Mouse (Mus musculus): ENCODE measurements around the gene Rab27a.

Gene Rab27a

GRCm38 (mm10) chr9:73044146-73045079 lies at the start of gene Rab27a:
Rab27a (plus strand) TSS chr9:73044854.
- DNase-seq (ENCODE audit: low read depth, low spot score) = peak; percentile 60

DNA sequence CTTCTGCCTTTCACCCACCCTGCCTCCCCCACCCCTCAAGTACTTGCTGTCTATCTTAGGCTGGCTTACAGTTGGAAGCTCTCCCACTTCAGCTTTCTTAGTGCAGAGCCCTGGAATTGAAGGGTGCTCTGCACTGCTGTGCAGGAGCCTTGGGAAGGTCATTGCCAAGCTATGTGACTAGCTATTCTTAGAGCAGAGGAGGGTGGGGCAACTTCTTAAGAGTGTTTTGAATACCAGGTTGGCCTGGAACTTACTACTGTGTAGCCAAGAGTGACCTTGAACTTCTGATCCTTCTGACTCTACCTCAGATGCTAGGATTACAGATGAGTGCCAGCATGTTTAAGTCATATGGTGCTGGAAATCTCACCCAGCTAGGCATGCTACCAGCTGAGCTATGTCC lies 48.5 kb upstream of the Rab27a start:
- DNase-seq (ENCODE audit: low read depth, low spot score) = no peak

- DNase-seq (ENCODE audit: low read depth, low spot score) = no peak
These were observed 47.8 kb upstream of the Rab27a start for GRCm38 (mm10) chr9:72996806-72997205.

DNA sequence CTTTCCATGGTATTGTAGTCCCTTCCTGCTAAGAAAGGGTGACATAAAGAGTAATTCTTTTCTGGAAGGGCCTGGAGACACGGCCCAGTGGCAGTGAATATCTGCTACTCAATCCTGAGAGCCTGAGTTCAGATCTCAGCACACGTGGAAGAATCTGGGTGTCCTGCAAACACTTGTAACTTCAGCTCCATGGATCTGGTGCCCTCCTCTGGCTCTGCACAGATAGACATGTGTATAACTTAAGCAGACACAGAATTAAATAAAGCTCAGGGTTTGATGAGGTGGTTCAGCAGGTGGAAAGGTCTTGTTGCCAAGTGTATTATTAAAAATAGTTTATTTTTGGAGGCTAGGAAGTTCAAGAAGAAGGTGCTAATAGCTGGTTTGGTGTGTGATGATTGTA lies 44.2 kb upstream of the Rab27a start:
- DNase-seq (ENCODE audit: low read depth, low spot score) = no peak

GRCm38 (mm10) chr9:73001314-73002011 lies 43.2 kb upstream of the Rab27a start:
- DNase-seq (ENCODE audit: low read depth, low spot score) = no peak

- DNase-seq (ENCODE audit: low read depth, low spot score) = no peak
These were observed 42.5 kb upstream of the Rab27a start for GRCm38 (mm10) chr9:73002177-73002576.

DNA sequence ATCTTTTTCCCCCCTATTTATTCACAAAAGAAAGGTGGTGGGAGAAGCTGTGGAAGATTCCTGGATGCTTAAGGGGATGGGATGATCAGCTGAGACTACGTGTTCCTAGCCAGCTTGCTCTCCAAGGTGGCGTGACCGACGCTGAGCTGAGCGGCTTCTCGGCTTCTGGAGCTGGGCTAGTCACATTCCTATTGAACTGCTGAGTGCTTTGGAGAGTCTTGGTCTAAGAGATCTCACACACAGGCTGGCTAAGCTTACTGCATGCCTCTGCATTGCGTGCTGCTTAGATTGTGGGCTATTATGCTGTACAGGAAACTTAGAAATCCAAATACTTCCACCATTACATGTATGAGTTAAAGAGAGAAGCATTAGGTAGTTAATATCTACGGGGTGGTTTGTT lies 40.6 kb upstream of the Rab27a start:
- no peak for DNase-seq (ENCODE audit: low read depth, low spot score)

- DNase-seq (ENCODE audit: low read depth, low spot score) = no peak
These were observed 39.5 kb upstream of the Rab27a start for GRCm38 (mm10) chr9:73005106-73005505.

DNA sequence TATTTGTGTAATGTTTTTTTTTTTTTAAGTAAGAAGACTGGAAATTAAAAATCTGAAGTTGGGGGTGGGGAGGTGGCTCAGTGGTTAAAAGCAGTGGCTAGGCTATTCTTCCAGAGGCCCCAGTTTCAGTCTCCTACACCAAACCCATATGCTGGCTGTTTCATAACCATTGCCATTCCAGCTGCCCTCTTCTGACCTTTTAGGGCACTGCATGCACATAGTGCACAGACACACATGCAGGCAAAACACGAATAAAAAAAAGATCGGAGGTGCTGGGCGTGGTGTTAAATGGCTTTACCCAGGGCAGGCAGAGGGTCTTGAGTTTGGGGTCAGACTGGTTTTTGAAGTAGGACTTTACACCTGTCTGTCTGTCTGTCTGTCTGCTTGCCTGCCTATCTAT lies 38.5 kb upstream of the Rab27a start:
- DNase-seq (ENCODE audit: low read depth, low spot score) = no peak

DNA sequence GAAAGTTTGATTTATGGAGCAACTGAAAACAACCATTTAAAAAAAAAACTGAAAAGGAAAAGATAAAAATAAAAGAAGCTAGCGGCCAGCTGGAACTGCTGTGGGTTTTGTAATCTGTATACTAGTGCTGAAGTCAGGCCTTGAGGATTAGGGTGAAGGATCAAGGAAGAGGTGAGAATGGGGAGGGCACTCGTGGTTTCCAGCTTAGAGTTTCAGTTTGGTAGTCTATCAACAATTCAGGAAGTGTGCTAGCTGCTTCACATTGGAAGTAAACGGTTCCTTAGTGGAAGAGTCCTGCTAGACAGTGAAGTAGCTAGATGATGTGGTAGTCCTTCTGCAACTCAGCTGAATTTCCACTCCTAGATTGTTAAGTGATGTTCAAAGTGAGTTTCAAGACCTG lies 36.3 kb upstream of the Rab27a start:
- no peak for DNase-seq (ENCODE audit: low read depth, low spot score)

GRCm38 (mm10) chr9:73012629-73013028 lies 32.0 kb upstream of the Rab27a start:
- DNase-seq (ENCODE audit: low read depth, low spot score) = no peak

DNA sequence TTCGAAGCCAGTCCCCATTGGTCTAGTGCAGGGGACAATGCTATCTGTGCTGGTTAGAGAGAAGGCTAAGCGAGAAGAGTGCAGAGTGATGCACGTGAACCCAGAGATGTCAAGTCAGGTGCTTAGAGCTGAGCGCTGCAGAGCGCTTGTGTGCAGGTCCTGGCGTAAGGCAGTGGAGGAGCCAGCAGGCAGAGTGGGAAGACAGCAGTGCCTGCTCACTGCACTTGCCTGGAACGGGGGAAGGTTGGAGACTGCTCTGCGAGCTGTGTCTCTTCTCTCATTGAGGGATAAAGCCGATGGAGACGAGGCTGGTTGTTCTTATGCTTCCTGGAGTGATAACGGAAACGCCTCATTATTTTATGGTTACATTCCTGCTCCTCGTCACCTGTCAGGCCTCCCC lies 29.9 kb upstream of the Rab27a start:
- DNase-seq (ENCODE audit: low read depth, low spot score) = peak; percentile 13

DNA sequence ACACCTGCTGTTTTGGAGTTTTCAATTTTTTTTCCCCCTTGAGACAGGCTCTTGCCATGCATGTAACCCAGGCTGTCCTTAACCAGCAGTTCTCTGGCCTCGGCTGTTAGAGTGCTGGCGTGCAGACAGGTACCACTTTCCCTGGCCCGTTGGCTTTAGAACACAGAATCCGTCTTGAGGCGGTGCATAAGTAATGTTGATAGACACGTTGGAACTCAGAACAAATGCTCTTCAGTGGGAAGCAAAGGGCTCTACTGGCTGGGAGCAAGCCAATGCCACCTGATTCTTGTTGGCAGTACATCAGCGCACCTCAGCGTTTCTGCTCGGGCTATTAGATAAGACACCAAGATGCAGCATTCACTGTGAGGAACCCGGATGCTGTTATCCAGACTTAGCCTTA lies 24.8 kb upstream of the Rab27a start:
- no peak for DNase-seq (ENCODE audit: low read depth, low spot score)

DNA sequence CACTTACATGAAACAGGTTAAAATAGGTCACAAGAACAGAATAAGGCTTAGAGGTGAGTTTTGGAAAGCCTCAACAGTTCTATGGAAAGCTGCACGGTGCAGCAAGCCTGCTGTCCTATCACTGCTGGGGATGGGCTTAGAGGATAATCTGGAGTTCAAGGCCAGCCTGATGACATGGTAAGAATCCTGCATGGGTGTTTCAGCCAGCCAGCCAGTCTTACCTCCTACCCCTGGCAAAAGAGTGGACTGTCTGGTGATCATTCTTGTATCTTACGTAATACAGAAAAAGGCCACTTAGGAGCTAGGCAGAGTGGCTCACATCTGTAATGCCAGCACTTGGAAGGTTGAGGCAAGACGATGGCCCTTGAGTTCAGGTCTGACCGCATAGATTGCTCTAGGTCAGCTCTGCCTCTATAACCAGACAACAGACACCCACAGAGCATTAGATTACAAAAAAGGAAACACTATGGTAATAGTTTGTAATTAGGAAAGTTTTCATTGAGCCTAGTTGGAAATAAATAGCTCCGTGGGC lies 24.0 kb upstream of the Rab27a start:
- DNase-seq (ENCODE audit: low read depth, low spot score) = no peak

- no peak for DNase-seq (ENCODE audit: low read depth, low spot score)
These were observed 18.6 kb upstream of the Rab27a start for GRCm38 (mm10) chr9:73025818-73026636.

GRCm38 (mm10) chr9:73030443-73030842 lies 14.2 kb upstream of the Rab27a start:
- no peak for DNase-seq (ENCODE audit: low read depth, low spot score)

- DNase-seq (ENCODE audit: low read depth, low spot score) = no peak
These were observed 13.2 kb upstream of the Rab27a start for GRCm38 (mm10) chr9:73031421-73031820.

DNA sequence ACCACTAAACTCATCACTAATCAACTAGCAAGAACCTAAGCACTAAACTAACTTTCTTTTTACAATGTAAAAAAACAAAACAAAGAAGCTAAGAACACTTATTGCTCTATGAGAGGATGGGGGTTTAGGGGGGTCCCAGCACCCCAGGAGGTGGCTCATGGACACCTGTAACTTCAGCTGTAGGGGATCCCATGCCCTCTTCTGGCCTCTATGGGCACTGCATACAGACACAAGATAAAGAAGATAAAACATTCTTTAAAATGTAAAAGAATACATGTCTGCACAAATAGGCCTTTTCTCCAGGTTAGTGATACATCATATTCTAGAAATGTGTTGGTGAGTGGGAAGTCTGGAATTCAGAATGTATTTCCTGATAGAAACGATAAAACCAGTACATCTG lies 11.2 kb upstream of the Rab27a start:
- DNase-seq (ENCODE audit: low read depth, low spot score) = no peak

- DNase-seq (ENCODE audit: low read depth, low spot score) = peak; percentile 88
These were observed 5.3 kb upstream of the Rab27a start for GRCm38 (mm10) chr9:73039222-73039945.

- DNase-seq (ENCODE audit: low read depth, low spot score) = no peak
These were observed 4.6 kb upstream of the Rab27a start, which contains the start of gene Pigb for GRCm38 (mm10) chr9:73040080-73040479. Pigb (minus strand) TSS chr9:73040378.

- DNase-seq (ENCODE audit: low read depth, low spot score) = no peak
These were observed 550 bp downstream of the Rab27a start for GRCm38 (mm10) chr9:73045204-73045603.
